Mouse (Mus musculus) limb, embryonic 13.5 days (tissue): ENCODE data around the gene Osbpl9. TPM values are rescaled to one million over a fixed set of nuclear protein-coding genes. Genes with fewer than 3 reads are reported as not detected.

Source experiments
- microRNA counts: library from miRNA; unstranded; fragments of <30 nt; microRNA quantifications from one replicate; lab custom pipeline; 2016
- microRNA-seq: library from miRNA; unstranded; fragments of <30 nt; microRNA quantifications from one replicate; pipeline ENCODE4, GENCODE M21; 2016
- polyA plus RNA-seq: library from polyadenylated mRNA; unstranded; fragments of >200 nt; fragmentation: Nextera tagmentation; extraction: Ambion mirVana; gene quantifications from 2 replicates; pipeline ENCODE4 v1.2.1, GENCODE M21; 2015

The Osbpl9 gene
- polyA plus RNA-seq, 1 experiment from 2014 or later = 69.0 TPM

MicroRNAs encoded within 50 kb of the gene (microRNA counts, 519-probe panel; counts per million panel counts)
- 1,211 counts per million, percentile 11 among the panel's probes with 10 or more counts for microRNA mmu-miR-761 (lab: Ali Mortazavi, UCI)

Small RNAs within 50 kb of the gene (microRNA-seq; reads per million reads assigned to microRNA genes)
- gene Mir761 = not detected

Other genes starting within 250 kb of the Osbpl9 start
- gene Nrd1, start 201.6 kb downstream of the Osbpl9 start, polyA plus RNA-seq = 76.2 TPM in 2 replicates
- gene Calr4, start 32.2 kb upstream of the Osbpl9 start, polyA plus RNA-seq = not detected in 2 replicates
- 35.6 and 39.9 TPM in 2 replicates for gene Eps15, start 78.0 kb upstream of the Osbpl9 start, polyA plus RNA-seq
- 4.6 and 4.8 TPM in 2 replicates for gene Ttc39a, start 204.4 kb upstream of the Osbpl9 start, polyA plus RNA-seq